Mouse (Mus musculus) retina, postnatal 7 days (tissue): ENCODE results near the gene Resf1.
"Not testable (repeated sequence)": the region's sequence is repeated elsewhere in the genome, so short reads cannot be mapped to it uniquely, and the experiment has no call there.

Experiments
- DNase-seq: peaks from one replicate; pipeline ENCODE4 v3.0.0-alpha.2; 2012; ENCODE audit warnings: low read depth, low spot score

Resf1 gene

DNA sequence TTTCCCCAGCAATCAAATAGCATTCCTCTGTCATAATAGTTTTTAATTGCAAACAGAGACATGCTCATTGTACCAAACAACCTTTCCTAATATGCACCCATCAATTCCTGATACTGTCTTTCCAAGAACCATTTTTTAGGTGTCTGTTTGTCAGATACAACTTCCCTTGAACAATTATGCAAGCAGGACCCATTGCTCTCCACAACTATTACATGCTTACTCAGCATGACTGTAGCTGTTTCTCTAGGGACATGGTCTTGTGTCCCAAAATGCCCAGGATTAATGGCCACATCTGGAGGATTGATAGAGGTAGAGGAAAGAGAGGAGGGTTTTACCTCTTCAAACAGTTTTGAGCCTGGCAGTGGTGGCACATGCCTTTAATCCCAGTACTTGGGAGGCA, 35.2 kb downstream of the Resf1 start:
- no peak for DNase-seq

DNA sequence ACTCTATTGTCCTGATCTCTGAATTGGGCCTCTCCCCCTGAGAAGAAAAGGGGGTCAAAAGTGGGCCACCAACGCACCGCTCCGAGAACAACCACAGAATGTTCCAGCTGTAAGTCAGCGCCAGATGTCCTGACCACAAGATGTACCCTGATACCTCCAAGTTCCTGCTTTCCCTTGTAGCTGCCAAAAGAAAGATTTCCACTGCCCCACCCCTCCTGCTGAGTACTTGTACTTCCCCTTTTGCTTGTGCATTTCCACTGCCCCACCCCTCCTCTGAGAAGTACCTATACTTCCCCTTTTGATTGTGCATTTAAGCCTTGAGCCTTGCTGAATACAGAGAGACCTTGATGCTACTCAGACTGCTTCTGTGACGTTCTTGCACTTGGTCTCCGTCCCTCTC, 39.0 kb downstream of the Resf1 start:
- DNase-seq: not testable (repeated sequence)

DNA sequence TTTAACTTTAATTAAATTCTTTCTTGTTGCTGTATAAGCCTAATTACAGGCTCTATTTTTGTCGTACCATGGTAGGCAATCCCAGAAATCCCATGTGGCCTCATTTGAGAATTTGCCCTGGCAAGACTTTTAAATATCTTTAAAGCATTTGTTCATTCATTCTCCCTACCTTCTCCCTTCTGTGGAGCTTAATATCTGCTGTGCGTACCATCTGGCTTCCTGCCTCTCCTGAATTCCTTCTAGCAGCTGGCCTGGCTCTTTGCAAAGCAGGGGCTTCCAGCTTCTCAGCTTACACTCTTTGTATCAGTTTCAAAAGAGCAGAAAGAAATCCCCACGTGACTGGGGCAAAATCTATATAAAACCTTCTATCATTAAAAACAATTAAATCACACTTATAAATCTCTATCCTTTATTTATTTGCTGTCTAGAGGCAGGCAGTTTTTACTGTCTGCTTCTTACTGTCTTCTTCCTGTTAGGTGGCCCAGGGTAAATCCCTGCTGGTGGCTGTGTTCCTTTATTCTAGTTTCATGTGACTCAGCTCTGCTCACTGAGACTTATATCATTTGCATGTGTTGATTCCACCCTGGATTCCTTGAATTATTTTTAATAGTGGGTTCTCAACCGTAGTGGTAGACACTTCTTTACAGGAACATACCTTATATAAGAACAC, 45.7 kb downstream of the Resf1 start:
- DNase-seq: no peak

DNA sequence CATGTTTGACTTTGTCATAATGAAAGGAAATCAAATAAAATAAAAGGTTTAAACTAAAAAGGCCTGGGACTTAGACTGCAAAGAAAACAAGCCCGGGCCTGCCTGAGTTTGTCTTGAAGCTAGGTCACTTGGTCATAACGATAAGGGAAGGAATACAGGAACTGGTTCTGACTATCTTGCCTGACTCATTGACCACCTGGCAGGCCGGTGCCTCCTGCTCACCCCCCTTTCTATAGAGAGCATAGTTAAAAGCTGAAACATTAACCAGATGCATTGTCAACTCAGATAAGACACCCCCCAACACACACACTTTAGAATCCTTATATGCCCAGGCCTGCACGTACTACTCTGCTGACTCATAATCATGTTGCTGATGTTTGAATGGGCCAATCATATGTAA, 46.6 kb downstream of the Resf1 start:
- not testable (repeated sequence) for DNase-seq

DNA sequence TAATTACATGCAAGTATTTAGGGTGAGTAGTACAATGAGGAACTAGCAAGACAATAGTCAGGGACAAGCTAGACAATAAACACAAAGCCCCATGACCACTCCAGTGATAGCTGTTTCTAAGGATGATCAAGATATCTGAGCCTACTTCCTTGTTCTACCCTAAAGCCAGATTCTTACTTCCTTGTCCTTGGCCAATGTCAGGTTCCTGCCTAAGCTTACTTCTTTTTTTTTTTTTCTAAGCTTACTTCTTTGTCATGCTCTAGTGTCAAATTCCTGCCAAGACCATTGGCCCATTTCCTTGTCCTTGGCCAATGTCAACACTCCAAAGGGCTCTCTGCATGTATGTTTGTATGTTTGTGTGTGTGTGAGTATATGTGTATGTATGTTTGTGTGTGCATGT, 47.9 kb downstream of the Resf1 start:
- no peak for DNase-seq

DNA sequence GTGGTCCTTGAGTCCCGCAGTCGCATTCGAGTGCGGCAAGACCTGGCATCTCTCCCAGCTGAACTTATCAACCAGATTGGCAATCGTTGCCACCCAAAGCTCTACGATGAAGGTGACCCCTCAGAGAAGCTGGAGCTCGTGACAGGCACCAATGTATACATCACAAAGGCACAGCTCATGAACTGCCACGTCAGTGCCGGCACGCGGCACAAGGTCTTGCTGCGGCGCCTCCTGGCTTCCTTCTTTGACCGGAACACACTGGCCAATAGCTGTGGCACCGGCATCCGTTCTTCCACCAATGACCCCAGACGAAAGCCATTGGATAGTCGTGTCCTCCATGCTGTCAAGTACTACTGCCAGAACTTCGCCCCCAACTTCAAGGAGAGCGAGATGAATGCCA, 53.3 kb downstream of the Resf1 start:
- DNase-seq: not testable (repeated sequence)

DNA sequence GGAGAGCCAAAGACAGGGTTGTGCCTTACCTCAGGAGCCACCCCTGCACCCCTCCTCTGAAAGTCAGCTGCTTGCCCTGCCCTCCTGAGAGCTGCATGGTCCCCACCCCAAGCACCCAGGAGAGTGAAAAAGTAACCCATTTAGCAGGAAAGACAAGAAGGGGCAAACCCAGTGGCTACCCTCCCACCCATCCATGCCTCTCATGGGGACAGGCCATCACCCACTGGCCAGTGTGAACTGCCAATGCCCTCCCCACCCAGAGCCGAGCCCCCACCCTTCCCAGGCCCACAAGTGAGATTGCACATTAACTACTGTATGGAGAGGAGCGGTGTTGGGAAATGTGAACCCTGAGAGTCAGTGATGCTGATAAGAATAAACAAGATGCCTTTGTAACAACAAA, 56.8 kb downstream of the Resf1 start:
- not testable (repeated sequence) for DNase-seq

DNA sequence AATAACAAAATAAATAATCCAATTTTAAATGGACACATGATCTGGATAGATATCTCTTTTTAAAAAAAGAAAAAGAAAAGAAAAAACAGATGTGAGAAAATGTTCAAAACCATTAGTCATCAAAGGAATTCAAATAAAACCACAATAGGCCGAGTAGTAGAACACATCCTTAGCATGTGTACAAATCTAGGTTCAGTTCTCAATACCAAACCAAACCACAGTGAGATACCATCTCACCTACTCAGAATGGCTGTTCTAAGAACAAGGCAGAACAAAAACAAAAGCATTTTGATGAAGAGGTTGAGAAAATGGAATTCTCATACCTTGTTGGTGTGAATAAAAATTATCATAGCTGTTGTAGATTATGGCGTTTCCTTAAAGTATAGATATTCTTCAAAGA, 57.2 kb downstream of the Resf1 start:
- no peak for DNase-seq

DNA sequence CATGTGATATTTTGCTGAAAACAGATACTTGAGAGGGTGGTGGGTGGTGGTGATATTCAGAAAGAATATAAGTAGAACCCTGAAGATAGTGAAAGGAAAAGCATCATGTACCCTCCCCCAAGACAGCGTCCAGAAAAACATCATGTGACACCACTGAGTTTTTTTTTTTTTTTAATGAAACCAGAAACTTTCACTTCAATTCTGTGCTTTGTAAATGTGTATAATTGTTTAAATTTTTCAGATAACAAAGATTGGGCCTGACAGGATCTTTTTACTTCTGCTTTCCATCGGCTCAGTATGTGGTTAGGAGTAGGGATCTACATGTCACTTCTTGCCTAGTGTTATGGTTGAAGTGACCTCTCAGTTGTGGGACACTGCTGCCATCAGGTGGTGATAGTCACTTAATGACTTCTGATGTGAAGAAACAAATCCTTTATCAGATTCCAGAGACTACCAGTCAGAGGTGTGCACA, 65.8 kb downstream of the Resf1 start:
- peak; percentile 46 for DNase-seq

DNA sequence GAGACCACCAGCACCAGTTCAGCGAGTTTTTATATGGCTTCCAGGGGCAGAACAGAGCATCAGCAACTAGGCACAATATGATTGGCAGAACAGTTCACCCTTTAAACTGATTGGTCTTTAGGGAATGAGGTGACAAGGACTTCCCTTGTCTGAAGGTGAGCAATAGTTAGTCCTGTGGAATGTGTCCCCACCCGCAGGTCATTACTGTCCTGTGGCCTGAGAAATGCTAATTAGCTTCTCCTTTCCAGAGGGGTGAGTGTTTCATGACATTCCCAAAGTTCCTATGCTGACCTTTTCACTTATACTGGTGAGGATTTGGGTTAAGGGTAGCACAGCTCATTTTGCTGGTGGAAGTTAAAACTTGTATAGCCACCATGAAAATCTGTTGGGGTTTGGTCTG, 74.3 kb downstream of the Resf1 start:
- no peak for DNase-seq
